Mouse (Mus musculus) layer of hippocampus, adult 18-20 months (tissue): ENCODE measurements around the gene C9. TPM values are rescaled to one million over a fixed set of nuclear protein-coding genes. Genes with fewer than 3 reads are reported as not detected.

Experiments used
- DNase-seq, 2 experiments: peaks; one replicate each; pipeline ENCODE4 v3.0.0; 2022; ENCODE audit warnings: low spot score in 2 of 2
- long read RNA-seq: library from polyadenylated mRNA; stranded (forward); transcript quantifications from one replicate; pipeline ENCODE4 v2.0.0, GENCODE M21; 2021
- total RNA-seq, 2 experiments: library from RNA; stranded (reverse); gene quantifications; 2 replicates each; pipeline ENCODE4 v1.2.3; 2021

The C9 gene
- not detected for total RNA-seq
- long read RNA-seq, result 0 reads

DNA sequence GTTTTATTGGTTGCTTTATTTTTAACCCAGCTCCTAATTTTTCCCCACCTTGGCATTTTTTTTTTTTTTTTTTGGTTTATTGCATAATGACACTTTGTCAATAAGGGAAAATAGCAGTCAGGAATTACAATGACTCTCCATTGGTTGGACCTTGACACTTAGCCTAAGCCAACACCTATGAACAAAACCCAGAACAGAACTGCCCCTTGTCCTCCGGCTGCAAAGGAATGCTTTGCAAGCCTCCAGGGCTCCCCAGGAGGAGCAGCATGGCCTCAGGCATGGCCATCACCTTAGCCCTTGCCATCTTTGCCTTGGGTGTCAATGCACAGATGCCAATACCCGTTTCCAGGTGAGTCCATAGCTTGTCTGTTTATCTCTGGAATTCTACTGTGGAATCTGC, at the start of gene C9:
TSS of gene C9 (plus strand) at position 193 of the 400 bp plus-strand sequence.
- DNase-seq, result no peak

DNA sequence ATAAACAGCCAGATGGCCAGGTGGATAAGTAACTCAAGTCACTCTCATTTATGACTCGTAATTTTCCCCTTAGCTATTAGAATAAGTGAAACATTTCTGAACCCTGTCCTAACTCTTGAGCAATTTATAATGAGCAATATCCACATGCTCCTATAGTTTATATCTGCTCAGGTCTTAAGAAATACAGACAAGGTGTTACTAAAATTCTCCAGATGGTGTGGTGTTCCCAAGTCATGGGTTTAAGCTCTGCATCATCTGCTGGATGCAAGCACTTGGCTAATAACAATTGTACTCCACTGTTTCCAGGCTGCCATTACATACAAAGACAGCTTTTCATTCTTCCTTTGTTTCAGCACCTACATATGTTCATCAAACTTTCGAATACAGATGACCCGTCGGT, 46.9 kb upstream of the C9 start:
- no peak for DNase-seq

- no peak for DNase-seq
Measured at GRCm38 (mm10) chr15:6398881-6399280, 46.2 kb upstream of the C9 start.

DNA sequence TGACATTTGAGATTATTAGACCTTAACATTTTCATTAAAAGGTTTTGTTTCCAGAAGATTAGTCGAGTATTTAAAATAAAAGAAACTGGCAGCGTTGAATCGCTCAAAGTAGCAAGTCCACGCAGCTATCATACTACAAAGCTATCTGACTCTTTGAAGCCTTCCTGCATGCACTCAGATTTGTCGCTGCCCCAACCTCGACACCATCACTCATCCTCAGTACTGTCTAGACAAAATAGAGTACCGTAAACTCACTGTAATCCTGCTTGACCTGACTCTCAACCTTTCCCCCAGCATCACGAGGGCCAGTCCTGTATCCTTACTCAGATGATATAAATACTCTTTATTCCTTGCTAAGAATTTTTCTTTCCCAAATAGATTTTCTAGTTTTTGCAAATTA, 45.0 kb upstream of the C9 start:
- DNase-seq, result no peak

- no peak for DNase-seq
Measured at GRCm38 (mm10) chr15:6402433-6402832, 42.7 kb upstream of the C9 start.

DNA sequence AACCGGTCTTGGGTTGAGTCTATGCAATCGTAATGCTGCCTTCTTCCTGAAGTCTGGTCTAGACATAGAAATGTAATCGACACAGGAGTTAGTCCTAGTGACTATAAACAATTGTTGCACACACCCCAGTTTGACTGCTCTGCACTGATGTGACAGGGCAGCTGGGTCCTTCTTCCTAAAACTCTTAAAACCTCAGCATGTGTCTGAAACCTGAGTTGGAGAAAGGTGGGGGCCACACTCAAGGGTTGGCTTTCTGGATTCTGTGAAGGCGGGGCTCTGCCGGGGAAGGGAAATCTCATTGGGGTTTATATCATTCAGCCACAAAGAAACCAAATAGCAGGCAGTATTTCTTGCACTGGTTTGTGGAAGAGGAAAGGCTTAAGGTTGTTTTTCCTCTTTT, 41.0 kb upstream of the C9 start:
- DNase-seq, result no peak

DNA sequence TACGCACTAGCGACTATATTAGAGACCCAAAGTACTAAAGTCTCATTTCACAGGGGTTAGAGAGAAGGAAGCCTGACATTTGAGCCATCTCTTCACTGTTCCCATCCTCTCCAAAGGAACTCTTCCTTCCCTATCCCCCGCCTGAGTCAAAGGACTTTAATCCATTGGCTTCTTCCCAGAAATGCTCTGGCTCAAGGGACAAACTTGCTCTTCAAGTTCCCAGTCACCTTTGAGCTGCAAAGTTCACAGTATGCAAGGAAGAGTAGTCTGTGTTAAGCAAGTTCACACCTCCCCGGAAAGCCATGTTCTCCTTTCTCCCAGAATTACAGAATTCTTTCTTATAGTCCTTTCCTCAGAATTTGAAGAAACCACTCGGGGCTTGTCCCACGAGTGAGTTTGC, 38.4 kb upstream of the C9 start:
- no peak for DNase-seq

- no peak for DNase-seq
Measured at GRCm38 (mm10) chr15:6409031-6409430, 36.1 kb upstream of the C9 start.

GRCm38 (mm10) chr15:6410161-6410560, 35.0 kb upstream of the C9 start:
- DNase-seq, result no peak

- no peak for DNase-seq
Measured at GRCm38 (mm10) chr15:6411334-6411733, 33.8 kb upstream of the C9 start.

DNA sequence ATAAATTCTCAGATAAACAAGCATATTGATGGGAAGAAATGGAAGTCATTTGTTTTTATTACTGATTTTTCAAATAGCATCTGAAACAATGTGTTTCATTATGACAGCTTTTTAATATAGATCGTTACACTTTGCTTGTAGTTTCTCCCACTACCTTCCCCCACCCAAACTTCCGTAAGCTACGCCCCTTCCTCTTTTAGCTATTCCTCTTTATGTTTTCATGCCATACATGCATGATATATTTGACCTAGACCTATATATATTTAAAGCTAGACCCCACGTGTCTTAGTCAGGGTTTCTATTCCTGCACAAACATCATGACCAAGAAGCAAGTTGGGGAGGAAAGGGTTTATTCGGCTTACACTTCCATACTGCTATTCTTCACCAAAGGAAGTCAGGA, 29.8 kb upstream of the C9 start:
- no peak for DNase-seq

DNA sequence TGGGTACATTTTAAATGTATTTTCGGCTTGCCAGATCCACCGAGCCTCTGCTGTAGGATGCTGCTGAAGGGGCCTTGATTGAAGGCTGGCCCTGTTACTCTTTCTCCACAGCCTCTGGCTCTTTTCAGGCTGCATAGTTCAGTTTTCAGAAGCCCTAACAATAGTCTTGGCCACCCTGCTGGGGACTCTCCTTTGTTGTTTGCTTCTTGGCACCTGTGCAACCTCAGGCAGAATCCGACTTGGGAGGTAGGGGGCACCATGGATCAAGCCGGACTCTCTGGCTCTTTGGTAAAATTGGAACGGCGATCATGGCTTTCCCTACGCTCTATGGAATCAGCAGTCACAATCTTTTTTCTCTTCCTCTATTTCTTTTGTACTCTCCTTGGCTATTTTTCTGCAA, 13.3 kb upstream of the C9 start:
- no peak for DNase-seq

DNA sequence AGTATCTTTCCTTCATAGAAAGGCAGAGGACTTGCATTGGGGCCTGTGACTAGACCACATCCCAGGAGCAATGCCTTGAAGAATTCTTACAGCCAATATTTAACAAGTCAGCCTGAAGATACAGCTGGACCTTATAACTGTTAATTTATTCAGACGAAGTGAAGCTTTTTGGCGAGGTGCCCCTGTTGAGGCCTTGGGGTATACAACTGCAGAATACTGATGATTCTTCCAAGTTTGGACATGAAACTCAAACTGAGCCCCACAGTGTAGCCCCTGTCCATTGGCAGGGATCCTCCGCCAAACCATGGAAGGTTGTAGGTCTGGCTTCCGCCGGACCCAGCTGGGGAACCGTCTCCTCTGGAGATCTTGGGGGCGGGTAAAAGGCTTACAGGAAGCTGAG, 12.7 kb upstream of the C9 start:
- DNase-seq, result no peak

DNA sequence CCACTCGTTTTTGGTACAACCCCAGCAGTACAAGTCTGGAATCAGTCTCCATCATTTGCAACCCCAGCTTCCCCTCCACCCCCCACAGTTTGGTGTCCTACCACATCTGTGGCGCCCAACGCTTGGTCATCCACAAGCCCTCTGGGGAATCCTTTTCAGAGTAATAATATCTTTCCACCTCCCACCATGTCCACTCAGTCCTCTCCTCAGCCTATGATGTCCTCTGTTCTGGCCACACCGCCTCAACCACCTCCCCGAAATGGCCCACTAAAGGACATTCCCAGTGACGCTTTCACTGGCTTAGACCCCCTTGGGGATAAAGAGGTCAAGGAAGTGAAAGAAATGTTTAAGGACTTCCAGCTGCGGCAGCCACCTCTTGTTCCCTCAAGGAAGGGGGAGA, 9.8 kb upstream of the C9 start:
- no peak for DNase-seq

- peak in 1 of 2 experiments; percentile 50 for DNase-seq
Measured at GRCm38 (mm10) chr15:6435773-6436172, 9.4 kb upstream of the C9 start.

GRCm38 (mm10) chr15:6438685-6439084, 6.4 kb upstream of the C9 start:
- no peak for DNase-seq

DNA sequence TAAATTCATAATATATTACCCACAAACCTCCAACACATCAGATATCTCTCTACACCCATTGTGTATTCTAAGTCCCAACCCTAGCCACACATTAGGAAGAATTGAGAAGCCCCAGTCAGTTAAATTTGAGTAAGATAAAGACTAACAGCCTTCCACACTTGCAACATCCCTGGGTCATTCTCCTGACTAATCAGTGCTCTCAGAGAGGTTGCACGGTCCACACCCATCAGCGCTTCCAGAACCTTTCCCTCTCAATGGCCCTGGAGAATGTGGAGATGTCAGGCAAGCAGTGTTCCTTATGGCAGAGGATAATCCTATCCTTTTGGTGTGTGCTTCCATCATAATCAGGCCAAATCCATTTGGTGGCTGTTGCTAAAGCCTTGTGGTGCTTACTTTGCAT, 675 bp upstream of the C9 start:
- DNase-seq, result no peak

GRCm38 (mm10) chr15:6446181-6446580, 1.1 kb downstream of the C9 start:
- no peak for DNase-seq

- DNase-seq, result no peak
Measured at GRCm38 (mm10) chr15:6448892-6449291, 3.8 kb downstream of the C9 start.

GRCm38 (mm10) chr15:6454461-6454860, 9.3 kb downstream of the C9 start:
- no peak for DNase-seq

DNA sequence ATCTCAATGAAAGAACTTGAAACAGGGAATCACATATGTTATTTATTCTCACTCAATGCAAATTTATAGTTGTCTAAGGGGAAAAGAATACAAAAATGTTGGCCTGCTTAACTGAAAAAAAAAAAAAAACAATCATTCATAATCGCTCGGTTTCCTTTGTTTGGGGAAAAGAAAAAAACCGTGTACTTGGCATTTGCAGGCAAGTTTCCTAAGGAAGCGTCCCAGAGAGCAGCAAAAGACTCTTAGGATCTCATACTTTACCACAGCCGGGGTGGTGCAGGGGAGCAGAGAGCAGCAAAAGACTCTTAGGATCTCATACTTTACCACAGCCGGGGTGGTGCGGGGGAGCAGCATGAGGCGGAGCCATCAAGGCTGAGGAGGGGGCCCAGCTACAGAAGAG, 16.3 kb downstream of the C9 start:
- no peak for DNase-seq

- DNase-seq, result no peak
Measured at GRCm38 (mm10) chr15:6463361-6463923, 18.3 kb downstream of the C9 start.

DNA sequence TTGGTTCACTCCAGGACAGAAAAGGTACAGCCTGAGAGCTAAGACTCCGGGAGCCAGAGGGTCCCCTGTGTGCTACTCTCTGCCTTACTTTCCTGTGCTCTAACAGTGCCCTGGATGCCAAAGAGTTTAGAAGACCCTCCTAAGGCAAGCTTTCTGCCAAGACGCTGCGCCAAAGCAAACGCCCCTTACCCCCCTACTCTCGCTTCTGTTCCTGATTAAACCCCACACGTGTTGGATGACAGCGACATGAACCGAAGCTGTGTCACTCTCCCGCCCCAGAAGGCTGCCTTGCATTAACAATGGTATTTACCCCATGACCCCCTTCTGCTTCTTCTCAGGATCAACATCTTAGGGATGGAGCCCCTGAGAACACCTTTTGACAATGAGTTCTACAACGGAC, 21.9 kb downstream of the C9 start:
- no peak for DNase-seq

DNA sequence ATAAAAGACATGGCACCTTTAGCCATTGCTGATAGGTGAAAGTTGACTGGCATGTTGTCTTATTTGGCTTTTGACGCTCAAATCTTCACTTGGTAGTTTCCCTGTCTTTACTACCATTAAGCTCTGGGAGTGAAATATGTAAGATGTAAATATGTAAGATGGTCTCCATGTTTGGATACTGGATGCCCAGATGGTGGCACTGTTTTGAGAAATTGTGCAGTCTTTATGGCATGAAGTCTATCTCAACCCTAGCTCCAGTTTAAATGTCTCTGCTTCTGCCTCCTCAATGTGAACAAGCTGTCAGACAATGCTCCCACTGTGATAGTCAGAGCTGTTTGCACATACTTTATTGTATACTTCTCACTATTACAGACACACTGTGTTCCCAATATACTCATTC, 23.7 kb downstream of the C9 start:
- no peak for DNase-seq
